Mouse (Mus musculus): ENCODE measurements around the gene Adam29.

Gene Adam29

DNA sequence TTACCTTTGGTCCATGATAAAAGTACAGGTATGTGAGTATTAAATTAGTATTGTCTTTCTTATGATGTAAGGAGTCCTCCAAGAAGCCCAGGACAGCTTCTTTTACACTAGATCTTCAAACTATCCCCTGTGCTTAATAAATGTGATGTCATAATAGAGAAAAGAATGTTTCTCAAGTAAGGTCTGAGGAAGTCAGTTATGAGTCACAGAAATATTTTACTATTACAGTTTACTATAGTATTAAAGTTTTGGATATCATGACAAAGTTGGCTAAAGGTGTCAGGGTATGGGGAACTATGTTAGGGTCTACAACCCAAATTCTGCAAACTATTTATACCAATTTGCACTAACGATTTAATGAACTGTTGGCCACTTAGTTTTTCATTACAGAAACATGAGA, at the start of gene Adam29:
TSS of gene Adam29 (minus strand) at position 101 of the 400 bp plus-strand sequence.
- no peak for DNase-seq (ENCODE audit: low spot score in 2 of 2)

DNA sequence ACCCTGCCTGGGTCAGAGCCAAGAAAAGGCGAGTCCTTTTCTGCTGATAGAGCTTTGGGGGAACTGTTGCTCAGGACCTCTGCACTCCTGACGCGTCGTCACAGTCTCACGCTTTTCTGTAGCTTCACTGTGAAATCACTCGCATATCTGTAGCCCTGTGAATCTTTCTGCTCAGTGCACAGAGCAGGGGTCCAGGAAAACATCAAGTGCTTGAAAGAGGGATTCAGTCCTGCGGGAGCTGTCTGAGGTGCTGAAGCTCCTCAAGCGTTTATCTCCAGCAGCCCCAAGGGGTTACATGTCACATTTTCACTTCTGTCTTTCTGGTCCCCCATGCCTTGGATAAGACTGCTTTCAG, 33.8 kb upstream of the Adam29 start:
- no peak for DNase-seq (ENCODE audit: low spot score in 2 of 2)

DNA sequence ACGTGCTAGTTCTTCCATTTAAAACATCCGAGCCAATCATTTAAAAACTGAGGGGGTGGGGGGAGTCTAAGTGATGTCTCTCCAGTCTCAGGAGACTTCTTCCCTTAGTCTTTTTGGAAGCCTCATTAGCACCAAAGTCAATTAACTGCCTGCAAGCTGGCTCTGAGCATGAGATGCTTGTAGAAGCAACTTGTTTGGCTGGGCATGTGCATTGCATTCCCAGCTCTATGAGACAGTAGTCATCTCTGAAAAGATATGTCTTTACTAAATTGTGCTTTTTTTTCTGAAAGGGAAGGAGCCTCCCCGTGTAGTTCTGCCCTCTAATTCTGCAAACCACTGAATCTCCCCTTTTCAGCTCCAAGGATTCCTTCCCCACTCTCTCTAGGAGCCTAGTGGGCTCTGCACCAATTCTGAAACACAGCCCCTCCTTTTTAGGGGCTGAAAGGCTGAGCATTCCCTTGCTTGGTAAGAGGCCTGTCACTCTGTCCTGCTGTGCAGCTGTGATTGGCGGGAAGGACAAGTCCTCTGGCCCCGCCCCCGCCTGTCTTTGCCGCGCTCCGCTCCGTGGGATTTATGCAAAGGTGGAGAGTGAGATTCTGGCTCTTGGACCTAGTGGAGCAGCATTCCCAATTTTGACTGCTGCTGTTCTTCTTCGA, 33.2 kb upstream of the Adam29 start, which contains the start of gene Glra3:
TSS of gene Glra3 (plus strand) at position 591 of the 656 bp plus-strand sequence.
- no peak for DNase-seq (ENCODE audit: low spot score in 2 of 2)

Data from thymus, postnatal 10 days (tissue).